Mouse (Mus musculus) liver, embryonic 18 days (tissue): Measurements from ENCODE around the gene Ptgs1. TPM values are rescaled to one million over a fixed set of nuclear protein-coding genes. Genes with fewer than 3 reads are reported as not detected.

Experiments used
- polyA plus RNA-seq: library from polyadenylated mRNA; depleted of rRNA; stranded (reverse); fragments of >200 nt; gene quantifications from 2 replicates; pipeline ENCODE4 v1.2.3, GENCODE M21; 2012; rRNA removed

Ptgs1 gene
- 15.8 and 18.4 TPM in 2 replicates for polyA plus RNA-seq

GRCm38 (mm10) chr2:36230366-36230765 lies at the start of gene Ptgs1:
Ptgs1 (plus strand) TSS chr2:36230426.

Other genes with a start within 250 kb of the Ptgs1 start
- gene Ndufa8, start 181.0 kb upstream of the Ptgs1 start, polyA plus RNA-seq: 80.0 and 82.2 TPM in 2 replicates
- gene Morn5, start 181.0 kb upstream of the Ptgs1 start, polyA plus RNA-seq: not detected in 2 replicates
- 1.3 and 1.7 TPM in 2 replicates for gene Lhx6, start 125.0 kb upstream of the Ptgs1 start, polyA plus RNA-seq
- 7.4 and 10.9 TPM in 2 replicates for gene Mrrf, start 94.0 kb upstream of the Ptgs1 start, polyA plus RNA-seq
- gene Rbm18, start 93.7 kb upstream of the Ptgs1 start, polyA plus RNA-seq: 10.8 and 11.0 TPM in 2 replicates
- not detected in 2 replicates for gene Olfr338, start 143.1 kb downstream of the Ptgs1 start, polyA plus RNA-seq
- not detected in 2 replicates for gene Olfr339, start 188.5 kb downstream of the Ptgs1 start, polyA plus RNA-seq
- not detected in 2 replicates for gene Olfr340, start 222.2 kb downstream of the Ptgs1 start, polyA plus RNA-seq